Mouse (Mus musculus): ENCODE data around the gene Gfpt2. TPM values are rescaled to one million over a fixed set of nuclear protein-coding genes. Genes with fewer than 3 reads are reported as not detected.

The Gfpt2 gene
- polyA plus RNA-seq (2016; fragmentation: Nextera tagmentation; extraction: Ambion mirVana), result 25.8 TPM in 2 replicates

GRCm38 (mm10) chr11:49793619-49794341, at the start of gene Gfpt2:
Gfpt2 (plus strand) TSS chr11:49794178.
- no peaks in the 10 kb centered on the region for H3K9me3 ChIP-seq
- peak; percentile 92 for DNase-seq (ENCODE audit: extremely low spot score, low spot score)
- H3K4me1 ChIP-seq, result peaks cover 27% of the 10 kb centered on the region
- under 1% methylated on average over 25 of the region's 25 CpGs for WGBS
- peak within 1 kb of the TSS; percentile 71 for H3K4me3 ChIP-seq
- H3K27ac ChIP-seq, result peak within 1 kb of the TSS; percentile 89
- H3K27me3 ChIP-seq (ENCODE audit: poor library complexity, severe bottlenecking), result peaks cover 30% of the 10 kb centered on the region
- H3K36me3 ChIP-seq (replicated peaks), result peaks cover 12% of the 10 kb centered on the region

GRCm38 (mm10) chr11:49744981-49745380, 49.0 kb upstream of the Gfpt2 start:
- H3K4me3 ChIP-seq, result no peak overlapping the region
- no peaks in the 10 kb centered on the region for H3K36me3 ChIP-seq (replicated peaks)
- peaks cover 11% of the 10 kb centered on the region for H3K4me1 ChIP-seq
- DNase-seq (ENCODE audit: extremely low spot score, low spot score), result no peak
- peaks cover 5% of the 10 kb centered on the region; the same call in 1 of the 2 replicates for H3K9me3 ChIP-seq
- no peak overlapping the region for H3K27ac ChIP-seq
- H3K27me3 ChIP-seq (ENCODE audit: poor library complexity, severe bottlenecking), result no peaks in the 10 kb centered on the region

- 82% methylated on average over 3 of the region's 3 CpGs for WGBS
- H3K9me3 ChIP-seq, result peaks cover 5% of the 10 kb centered on the region; the same call in 1 of the 2 replicates
- no peak for DNase-seq (ENCODE audit: extremely low spot score, low spot score)
- H3K4me1 ChIP-seq, result peaks cover 11% of the 10 kb centered on the region
- no peak overlapping the region for H3K4me3 ChIP-seq
- H3K27me3 ChIP-seq (ENCODE audit: poor library complexity, severe bottlenecking), result no peaks in the 10 kb centered on the region
- H3K27ac ChIP-seq, result no peak overlapping the region
- no peaks in the 10 kb centered on the region for H3K36me3 ChIP-seq (replicated peaks)
Observed at GRCm38 (mm10) chr11:49745839-49746238, 48.1 kb upstream of the Gfpt2 start.

GRCm38 (mm10) chr11:49746756-49747155, 47.2 kb upstream of the Gfpt2 start:
- Histone ChIP-seq H3K9me3 (peaks cover 5% of the 10 kb centered on the region; the same call in 1 of the 2 replicates), H3K4me1 (peaks cover 11% of the 10 kb centered on the region), H3K36me3 (replicated peaks) (no peaks in the 10 kb centered on the region), H3K27me3 (ENCODE audit: poor library complexity, severe bottlenecking) (no peaks in the 10 kb centered on the region), H3K4me3 (no peak overlapping the region), H3K27ac (no peak overlapping the region)
- DNase-seq (ENCODE audit: extremely low spot score, low spot score), result no peak
- 94% methylated on average over 1 of the region's 1 CpGs for WGBS

GRCm38 (mm10) chr11:49754958-49755665, 38.9 kb upstream of the Gfpt2 start:
- Histone ChIP-seq H3K27ac (no peak overlapping the region), H3K4me1 (no peaks in the 10 kb centered on the region; the same call in 1 of the 2 replicates), H3K27me3 (ENCODE audit: poor library complexity, severe bottlenecking) (no peaks in the 10 kb centered on the region), H3K9me3 (no peaks in the 10 kb centered on the region), H3K36me3 (replicated peaks) (no peaks in the 10 kb centered on the region), H3K4me3 (no peak overlapping the region)
- 73% methylated on average over 12 of the region's 12 CpGs for WGBS
- DNase-seq (ENCODE audit: extremely low spot score, low spot score), result no peak

- no peak for DNase-seq (ENCODE audit: extremely low spot score, low spot score)
- peaks cover under 1% of the 10 kb centered on the region; the same call in 1 of the 2 replicates for H3K4me1 ChIP-seq
- no peak overlapping the region for H3K4me3 ChIP-seq
- WGBS, result 90% methylated on average over 3 of the region's 3 CpGs
- H3K27me3 ChIP-seq (ENCODE audit: poor library complexity, severe bottlenecking), result no peaks in the 10 kb centered on the region
- no peaks in the 10 kb centered on the region for H3K9me3 ChIP-seq
- H3K27ac ChIP-seq, result no peak overlapping the region
- no peaks in the 10 kb centered on the region for H3K36me3 ChIP-seq (replicated peaks)
Observed at GRCm38 (mm10) chr11:49758096-49758495, 35.9 kb upstream of the Gfpt2 start.

GRCm38 (mm10) chr11:49761130-49761529, 32.8 kb upstream of the Gfpt2 start:
- WGBS, result 91% methylated on average over 5 of the region's 5 CpGs
- DNase-seq (ENCODE audit: extremely low spot score, low spot score), result no peak
- H3K4me3 ChIP-seq, result no peak overlapping the region

GRCm38 (mm10) chr11:49763555-49763954, 30.4 kb upstream of the Gfpt2 start:
- H3K27me3 ChIP-seq (ENCODE audit: poor library complexity, severe bottlenecking), result no peaks in the 10 kb centered on the region
- no peaks in the 10 kb centered on the region for H3K9me3 ChIP-seq
- no peaks in the 10 kb centered on the region for H3K36me3 ChIP-seq (replicated peaks)
- no peak for DNase-seq (ENCODE audit: extremely low spot score, low spot score)
- H3K4me3 ChIP-seq, result no peak overlapping the region
- peak overlapping the region; percentile 79 for H3K27ac ChIP-seq
- H3K4me1 ChIP-seq, result peaks cover 20% of the 10 kb centered on the region

More at GRCm38 (mm10) chr11:49761130-49761529, 32.8 kb upstream of the Gfpt2 start:
- H3K4me1 ChIP-seq, result peaks cover 20% of the 10 kb centered on the region
- H3K9me3 ChIP-seq, result no peaks in the 10 kb centered on the region
- no peaks in the 10 kb centered on the region for H3K36me3 ChIP-seq (replicated peaks)
- H3K27me3 ChIP-seq (ENCODE audit: poor library complexity, severe bottlenecking), result no peaks in the 10 kb centered on the region
- H3K27ac ChIP-seq, result no peak overlapping the region

GRCm38 (mm10) chr11:49764023-49764422, 30.0 kb upstream of the Gfpt2 start:
- WGBS, result 57% methylated on average over 4 of the region's 4 CpGs
- Histone ChIP-seq H3K9me3 (no peaks in the 10 kb centered on the region), H3K27ac (peak overlapping the region; percentile 79), H3K4me3 (no peak overlapping the region), H3K4me1 (peaks cover 20% of the 10 kb centered on the region), H3K36me3 (replicated peaks) (no peaks in the 10 kb centered on the region), H3K27me3 (ENCODE audit: poor library complexity, severe bottlenecking) (no peaks in the 10 kb centered on the region)
- no peak for DNase-seq (ENCODE audit: extremely low spot score, low spot score)

GRCm38 (mm10) chr11:49764639-49765299, 29.2 kb upstream of the Gfpt2 start:
- 37% methylated on average over 7 of the region's 8 CpGs for WGBS
- Histone ChIP-seq H3K27ac (peak overlapping the region; percentile 79), H3K4me1 (peaks cover 20% of the 10 kb centered on the region), H3K9me3 (no peaks in the 10 kb centered on the region), H3K27me3 (ENCODE audit: poor library complexity, severe bottlenecking) (no peaks in the 10 kb centered on the region), H3K4me3 (no peak overlapping the region), H3K36me3 (replicated peaks) (no peaks in the 10 kb centered on the region)
- peak; percentile 47 for DNase-seq (ENCODE audit: extremely low spot score, low spot score)

- H3K27me3 ChIP-seq (ENCODE audit: poor library complexity, severe bottlenecking), result no peaks in the 10 kb centered on the region
- peaks cover 20% of the 10 kb centered on the region for H3K4me1 ChIP-seq
- no peaks in the 10 kb centered on the region for H3K9me3 ChIP-seq
- H3K36me3 ChIP-seq (replicated peaks), result no peaks in the 10 kb centered on the region
- no peak overlapping the region for H3K4me3 ChIP-seq
- 84% methylated on average over 3 of the region's 3 CpGs for WGBS
- no peak for DNase-seq (ENCODE audit: extremely low spot score, low spot score)
- H3K27ac ChIP-seq, result no peak overlapping the region
Observed at GRCm38 (mm10) chr11:49765377-49766136, 28.4 kb upstream of the Gfpt2 start.

- Histone ChIP-seq H3K9me3 (no peaks in the 10 kb centered on the region), H3K4me1 (peaks cover 20% of the 10 kb centered on the region), H3K27me3 (ENCODE audit: poor library complexity, severe bottlenecking) (no peaks in the 10 kb centered on the region), H3K27ac (no peak overlapping the region), H3K4me3 (no peak overlapping the region), H3K36me3 (replicated peaks) (no peaks in the 10 kb centered on the region)
- DNase-seq (ENCODE audit: extremely low spot score, low spot score), result no peak
- WGBS, result 83% methylated on average over 2 of the region's 2 CpGs
Observed at GRCm38 (mm10) chr11:49766137-49766411, 27.9 kb upstream of the Gfpt2 start.
